Mouse (Mus musculus) midbrain, embryonic 12.5 days (tissue): ENCODE measurements around the gene Slc6a9. TPM values are rescaled to one million over a fixed set of nuclear protein-coding genes. Genes with fewer than 3 reads are reported as not detected.
A peak's percentile ranks its signal among the peaks of the same experiment; 100 is the strongest.

Experiments
- ATAC-seq: fragments of 200-750 bp; cut with Nextera tagmentation; 2 replicates; pipeline ENCODE4 v1.8.0; 2017; ENCODE audit warnings: low read depth, moderate TSS enrichment, moderate library complexity; ENCODE audit not compliant: low FRiP score
- H3K27ac ChIP-seq: fragments of 300-500 bp; sonication (generic); replicated peaks from 2 replicates; pipeline ENCODE4 v1.5.1; 2016; ENCODE audit warnings: mild to moderate bottlenecking
- H3K27me3 ChIP-seq: fragments of 300-500 bp; sonication (generic); 2 replicates; pipeline ENCODE4 v1.6.1; 2016; ENCODE audit warnings: mild to moderate bottlenecking
- H3K36me3 ChIP-seq: fragments of 300-500 bp; sonication (generic); 2 replicates; pipeline ENCODE4 v1.6.1; 2016
- H3K4me1 ChIP-seq: fragments of 300-500 bp; sonication (generic); 2 replicates; pipeline ENCODE4 v1.6.1; 2016
- H3K4me2 ChIP-seq: fragments of 300-500 bp; sonication (generic); replicated peaks from 2 replicates; pipeline ENCODE4 v1.6.1; 2016; ENCODE audit warnings: mild to moderate bottlenecking, moderate library complexity
- H3K4me3 ChIP-seq: fragments of 300-500 bp; sonication (generic); 2 replicates; pipeline ENCODE4 v1.5.1; 2016; ENCODE audit warnings: mild to moderate bottlenecking
- H3K9ac ChIP-seq: fragments of 300-500 bp; sonication (generic); replicated peaks from 2 replicates; pipeline ENCODE4 v1.6.1; 2016; ENCODE audit warnings: mild to moderate bottlenecking, moderate library complexity
- H3K9me3 ChIP-seq: fragments of 300-500 bp; sonication (generic); 2 replicates; pipeline ENCODE4 v1.6.1; 2016; ENCODE audit warnings: mild to moderate bottlenecking
- WGBS: fragments of 180-500 bp; shearing (Covaris S2); methylation state at CpG from one replicate; pipeline ENCODE4 v1.1.7; 2016; 5-methylcytosine and 5-hydroxymethylcytosine counted together
- polyA plus RNA-seq: library from polyadenylated mRNA; unstranded; fragments of >200 nt; fragmentation: Nextera tagmentation; extraction: Ambion mirVana; gene quantifications from 2 replicates; pipeline ENCODE4 v1.2.1, GENCODE M21; 2016

Gene Slc6a9
- polyA plus RNA-seq, 1 experiment from 2014 or later: 10.4 TPM

- peak within 1 kb of the TSS; percentile 100 for H3K4me2 ChIP-seq
- no peaks in the 10 kb centered on the region for H3K27me3 ChIP-seq
- no peaks in the 10 kb centered on the region for H3K9me3 ChIP-seq
- peak; percentile 96 for ATAC-seq
- H3K4me3 ChIP-seq: peak within 1 kb of the TSS; percentile 59
- peaks cover 34% of the 10 kb centered on the region for H3K4me1 ChIP-seq
- peak within 1 kb of the TSS; percentile 89 for H3K9ac ChIP-seq
- peaks cover 22% of the 10 kb centered on the region for H3K36me3 ChIP-seq
- WGBS: under 1% methylated on average over 61 of the region's 61 CpGs
- H3K27ac ChIP-seq: peak within 1 kb of the TSS; percentile 80
Observed at GRCm38 (mm10) chr4:117914591-117915442, 80.5 kb downstream of the Slc6a9 start, which contains the start of gene Ipo13. Gene Ipo13, minus strand, starts transcription at chr4:117914999.

- Histone ChIP-seq H3K9me3 (no peaks in the 10 kb centered on the region), H3K9ac (peak overlapping the region; percentile 2), H3K4me3 (peak overlapping the region; percentile 59), H3K4me1 (peaks cover 29% of the 10 kb centered on the region), H3K4me2 (peak overlapping the region; percentile 100), H3K27me3 (no peaks in the 10 kb centered on the region), H3K27ac (no peak overlapping the region), H3K36me3 (peaks cover 17% of the 10 kb centered on the region)
- no peak for ATAC-seq
- WGBS: 12% methylated on average over 19 of the region's 19 CpGs
Observed at GRCm38 (mm10) chr4:117915489-117916105, 81.3 kb downstream of the Slc6a9 start.

DNA sequence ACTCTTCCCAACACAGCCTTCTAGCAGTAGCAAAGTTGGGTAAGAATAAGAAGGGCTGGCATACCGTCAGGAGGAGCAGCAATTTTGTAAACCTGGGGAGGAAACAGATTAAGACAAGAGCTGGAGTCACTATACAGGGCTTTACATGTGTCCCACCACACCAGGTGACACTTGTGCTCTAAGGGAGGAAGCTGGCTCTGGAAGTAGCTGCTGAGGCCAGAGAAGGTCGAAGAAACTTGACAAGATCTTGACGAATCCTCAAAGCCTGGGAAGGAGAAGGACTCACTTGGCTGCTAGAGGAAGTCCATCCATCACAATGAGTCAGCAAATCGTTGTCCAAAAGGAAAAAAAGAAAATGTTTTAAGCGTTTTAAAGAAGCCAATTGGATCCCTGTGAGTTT is 82.1 kb downstream of the Slc6a9 start:
- no peak for ATAC-seq
- Histone ChIP-seq H3K4me1 (peaks cover 29% of the 10 kb centered on the region), H3K4me3 (no peak overlapping the region), H3K27me3 (no peaks in the 10 kb centered on the region), H3K9me3 (no peaks in the 10 kb centered on the region), H3K9ac (no peak overlapping the region), H3K4me2 (peak overlapping the region; percentile 100; the same call in 1 of the 2 replicates), H3K36me3 (peaks cover 9% of the 10 kb centered on the region), H3K27ac (no peak overlapping the region)
- WGBS: 90% methylated on average over 5 of the region's 5 CpGs

DNA sequence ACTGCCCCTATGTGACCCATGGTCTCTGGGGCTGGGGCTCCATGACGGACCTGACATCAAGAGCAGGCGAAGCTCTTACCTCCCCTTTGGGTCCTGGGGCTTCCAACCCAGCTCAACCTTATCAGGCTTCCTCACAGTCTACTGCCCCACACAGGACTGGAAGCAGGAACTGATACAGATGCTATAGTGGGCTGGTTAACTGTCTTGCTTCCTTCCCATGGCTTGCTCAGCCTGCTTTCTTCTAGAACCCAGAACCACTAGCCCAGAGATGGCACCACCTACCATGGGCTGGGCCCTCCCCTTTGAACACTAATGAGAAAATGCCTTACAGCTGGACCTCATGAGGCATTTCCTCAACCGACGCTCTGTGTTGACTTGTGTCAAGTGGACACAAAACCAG is 83.1 kb downstream of the Slc6a9 start:
- Histone ChIP-seq H3K4me2 (no peak overlapping the region), H3K27me3 (0 out of 2 replicates have a peak, but pooled peaks cover 1% of the 10 kb centered on the region), H3K36me3 (no peaks in the 10 kb centered on the region), H3K4me3 (no peak overlapping the region), H3K27ac (no peak overlapping the region), H3K9ac (no peak overlapping the region), H3K4me1 (peaks cover 25% of the 10 kb centered on the region), H3K9me3 (no peaks in the 10 kb centered on the region)
- ATAC-seq: no peak
- WGBS: 86% methylated on average over 4 of the region's 4 CpGs

GRCm38 (mm10) chr4:117917847-117918246 is 83.5 kb downstream of the Slc6a9 start:
- no peak overlapping the region for H3K9ac ChIP-seq
- no peak overlapping the region for H3K27ac ChIP-seq
- no peak for ATAC-seq
- H3K9me3 ChIP-seq: no peaks in the 10 kb centered on the region
- 0 out of 2 replicates have a peak, but pooled peaks cover 5% of the 10 kb centered on the region for H3K27me3 ChIP-seq
- H3K4me2 ChIP-seq: no peak overlapping the region
- no peak overlapping the region for H3K4me3 ChIP-seq
- WGBS: 98% methylated on average over 4 of the region's 4 CpGs
- H3K36me3 ChIP-seq: no peaks in the 10 kb centered on the region
- H3K4me1 ChIP-seq: peaks cover 21% of the 10 kb centered on the region

DNA sequence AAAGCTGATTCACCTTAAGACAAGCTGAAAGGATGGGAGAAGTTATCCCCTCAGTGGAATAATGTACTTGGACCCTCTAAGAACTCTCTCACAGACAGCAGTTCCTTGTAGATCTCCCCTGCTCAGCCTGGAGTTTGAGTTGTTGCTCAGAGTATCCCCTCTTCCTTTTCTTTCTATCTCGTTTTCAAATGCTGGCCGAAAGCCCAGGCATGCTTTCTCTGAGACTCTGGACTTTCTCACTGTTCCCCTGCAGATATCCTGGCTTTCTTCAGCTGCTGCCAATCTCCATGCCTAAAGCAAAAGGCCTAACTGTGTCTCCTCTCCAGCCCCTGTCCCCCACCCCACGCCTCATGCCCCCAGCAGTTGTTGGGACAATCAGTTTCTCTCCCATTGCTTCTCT is 84.0 kb downstream of the Slc6a9 start:
- H3K4me3 ChIP-seq: no peak overlapping the region
- 0 out of 2 replicates have a peak, but pooled peaks cover 9% of the 10 kb centered on the region for H3K27me3 ChIP-seq
- H3K4me1 ChIP-seq: peaks cover 17% of the 10 kb centered on the region
- 74% methylated on average over 3 of the region's 3 CpGs for WGBS
- H3K4me2 ChIP-seq: no peak overlapping the region
- ATAC-seq: no peak
- no peak overlapping the region for H3K27ac ChIP-seq
- no peaks in the 10 kb centered on the region for H3K36me3 ChIP-seq
- H3K9me3 ChIP-seq: no peaks in the 10 kb centered on the region
- no peak overlapping the region for H3K9ac ChIP-seq

GRCm38 (mm10) chr4:117918762-117919161 is 84.5 kb downstream of the Slc6a9 start:
- no peaks in the 10 kb centered on the region for H3K36me3 ChIP-seq
- no peak overlapping the region for H3K4me2 ChIP-seq
- H3K9me3 ChIP-seq: no peaks in the 10 kb centered on the region
- ATAC-seq: no peak
- H3K4me3 ChIP-seq: no peak overlapping the region
- peaks cover 14% of the 10 kb centered on the region; the same call in 1 of the 2 replicates for H3K27me3 ChIP-seq
- H3K9ac ChIP-seq: no peak overlapping the region
- H3K4me1 ChIP-seq: peaks cover 12% of the 10 kb centered on the region
- H3K27ac ChIP-seq: no peak overlapping the region
- 90% methylated on average over 5 of the region's 5 CpGs for WGBS

DNA sequence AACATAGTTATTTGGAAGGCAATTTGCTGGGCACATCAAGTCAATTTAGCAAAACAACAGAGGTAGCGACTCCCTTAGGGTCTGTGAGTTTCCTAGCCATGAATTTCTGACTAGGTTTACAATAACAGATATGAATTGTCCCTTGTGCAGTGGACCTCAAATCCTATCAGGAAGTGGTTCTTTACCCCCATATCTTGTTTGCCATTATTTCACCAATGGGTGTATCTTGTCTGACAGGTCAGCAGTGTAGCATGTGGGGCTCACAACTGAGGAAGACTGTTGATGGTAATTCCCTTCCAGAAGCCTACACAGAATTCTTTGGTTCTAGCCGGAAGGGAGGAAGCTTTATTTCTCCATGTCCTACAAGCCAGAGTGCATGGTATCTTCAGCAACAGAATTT is 87.1 kb downstream of the Slc6a9 start:
- Histone ChIP-seq H3K9me3 (no peaks in the 10 kb centered on the region), H3K4me3 (no peak overlapping the region), H3K27ac (no peak overlapping the region), H3K9ac (no peak overlapping the region), H3K36me3 (no peaks in the 10 kb centered on the region), H3K4me1 (0 out of 2 replicates have a peak, but pooled peaks cover 1% of the 10 kb centered on the region), H3K27me3 (peaks cover 40% of the 10 kb centered on the region), H3K4me2 (no peak overlapping the region)
- no peak for ATAC-seq
- WGBS: 86% methylated on average over 2 of the region's 2 CpGs

DNA sequence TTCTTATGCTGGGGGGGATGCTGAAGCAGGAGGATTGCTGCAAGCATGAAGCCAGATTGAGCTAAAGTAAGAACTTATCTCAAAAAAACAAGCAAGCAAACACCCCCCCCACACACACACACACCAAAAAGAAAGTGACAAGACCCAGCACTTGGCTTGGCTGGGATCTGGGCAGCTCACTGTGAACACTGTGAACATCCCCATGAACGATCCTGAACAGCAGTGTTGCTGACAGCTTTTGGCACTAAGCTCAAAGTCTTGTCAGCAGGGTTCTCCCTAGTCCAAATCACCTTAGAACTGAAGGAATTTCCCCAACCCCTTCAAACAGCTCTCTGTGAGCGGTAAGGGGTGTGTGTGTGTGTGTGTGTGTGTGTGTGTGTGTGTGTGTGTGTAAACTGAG is 89.1 kb downstream of the Slc6a9 start:
- 62% methylated on average over 2 of the region's 2 CpGs for WGBS
- H3K27me3 ChIP-seq: peaks cover 61% of the 10 kb centered on the region
- H3K36me3 ChIP-seq: no peaks in the 10 kb centered on the region
- H3K9ac ChIP-seq: no peak overlapping the region
- H3K4me1 ChIP-seq: peaks cover 14% of the 10 kb centered on the region
- no peak overlapping the region for H3K4me3 ChIP-seq
- no peak for ATAC-seq
- H3K27ac ChIP-seq: no peak overlapping the region
- no peak overlapping the region for H3K4me2 ChIP-seq
- H3K9me3 ChIP-seq: no peaks in the 10 kb centered on the region

Other genes with a start within 250 kb of the Slc6a9 start
- 67.5 and 72.1 TPM in 2 replicates for gene Dmap1, start 152.2 kb upstream of the Slc6a9 start, polyA plus RNA-seq
- not detected in 2 replicates for gene Gm12845, start 110.1 kb upstream of the Slc6a9 start, polyA plus RNA-seq
- not detected in 2 replicates for gene Klf17, start 68.9 kb upstream of the Slc6a9 start, polyA plus RNA-seq
- gene Ccdc24, start 38.1 kb downstream of the Slc6a9 start, polyA plus RNA-seq: 2.2 and 2.4 TPM in 2 replicates
- gene B4galt2, start 49.0 kb downstream of the Slc6a9 start, polyA plus RNA-seq: 39.7 and 44.2 TPM in 2 replicates
- 256 and 264 TPM in 2 replicates for gene Atp6v0b, start 52.8 kb downstream of the Slc6a9 start, polyA plus RNA-seq
- gene Dph2, start 57.5 kb downstream of the Slc6a9 start, polyA plus RNA-seq: 23.4 and 27.3 TPM in 2 replicates
- 66.2 and 68.9 TPM in 2 replicates for gene Ipo13, start 80.5 kb downstream of the Slc6a9 start, polyA plus RNA-seq
- gene Artn, start 95.3 kb downstream of the Slc6a9 start, polyA plus RNA-seq: 0.41 and 0.42 TPM in 2 replicates